Mouse (Mus musculus): ENCODE results near the gene Gm10197. TPM values are rescaled to one million over a fixed set of nuclear protein-coding genes. Genes with fewer than 3 reads are reported as not detected.

Gm10197 gene
- not detected in 2 replicates for polyA plus RNA-seq (2016; fragmentation: Nextera tagmentation; extraction: Ambion mirVana)

DNA sequence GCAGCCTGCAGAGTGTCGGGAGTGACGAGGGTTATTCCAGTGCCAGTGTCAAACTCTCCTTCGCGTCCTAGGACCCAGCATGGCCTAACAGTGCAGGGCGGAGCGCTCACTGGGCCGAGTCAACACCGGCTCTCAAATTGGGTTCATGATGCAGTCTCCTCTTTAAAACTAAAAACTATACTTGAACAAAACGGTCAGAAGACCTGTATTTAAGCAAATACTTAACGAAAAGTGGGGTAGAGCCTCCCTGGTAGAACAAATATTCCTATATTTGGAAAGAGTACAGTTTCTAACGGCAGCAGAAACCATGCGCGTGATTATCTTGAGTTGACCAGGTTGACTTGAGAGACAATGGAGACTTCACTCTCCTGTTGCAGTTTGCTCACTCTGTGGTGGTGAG is at the start of gene Gm10197:
Gm10197 (minus strand) TSS at position 101 of the 400 bp plus-strand sequence.
- no peak within 1 kb of the TSS for H3K9ac ChIP-seq (replicated peaks)
- WGBS, result 82% methylated on average over 13 of the region's 13 CpGs
- no peaks in the 10 kb centered on the region for H3K27me3 ChIP-seq
- no peaks in the 10 kb centered on the region for H3K9me3 ChIP-seq
- no peak for ATAC-seq (ENCODE audit: insufficient number of reproducible peaks, insufficient read depth, low FRiP score, low TSS enrichment, low read depth)
- no peak within 1 kb of the TSS for H3K4me3 ChIP-seq (replicated peaks)
- H3K4me2 ChIP-seq, result no peak within 1 kb of the TSS
- peaks cover 53% of the 10 kb centered on the region for H3K36me3 ChIP-seq
- H3K27ac ChIP-seq, result peak within 1 kb of the TSS; percentile 75
- H3K4me1 ChIP-seq (replicated peaks), result peaks cover 36% of the 10 kb centered on the region

DNA sequence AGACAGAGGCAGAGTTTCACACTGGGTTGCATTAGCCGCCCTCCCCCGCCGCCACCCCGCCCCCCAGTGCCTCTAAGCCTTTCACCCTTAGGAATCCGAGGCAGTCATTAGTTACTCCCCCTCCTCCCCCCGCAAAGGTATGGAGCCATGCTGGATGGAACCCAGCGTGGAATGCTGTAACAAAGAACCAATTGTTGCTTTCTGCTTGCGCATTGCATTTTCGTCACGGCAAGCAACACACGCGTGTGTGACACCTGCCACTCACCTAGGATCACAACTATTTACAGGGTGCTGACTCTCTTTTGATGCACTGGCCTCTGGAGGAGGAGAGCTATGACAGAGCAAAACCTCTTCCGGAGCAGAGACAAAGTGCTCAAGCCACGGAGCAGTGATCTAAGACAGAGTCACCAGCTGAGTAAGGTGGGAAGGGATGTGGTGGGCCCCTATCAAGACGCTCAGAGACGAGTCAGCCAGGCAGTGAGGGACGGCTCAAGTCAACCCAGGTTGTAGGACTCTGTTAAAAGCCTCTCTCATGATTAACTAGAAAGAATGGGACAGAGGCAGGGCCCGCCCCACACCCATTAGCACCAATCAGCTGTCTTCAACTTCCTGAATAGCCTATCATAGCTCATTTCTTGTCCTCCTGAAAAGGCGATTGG is 49.5 kb upstream of the Gm10197 start:
- H3K4me1 ChIP-seq (replicated peaks), result peaks cover 28% of the 10 kb centered on the region
- ATAC-seq (ENCODE audit: insufficient number of reproducible peaks, insufficient read depth, low FRiP score, low TSS enrichment, low read depth), result peak; percentile 89
- peak overlapping the region; percentile 75 for H3K4me2 ChIP-seq
- H3K27me3 ChIP-seq, result no peaks in the 10 kb centered on the region
- under 1% methylated on average over 19 of the region's 19 CpGs for WGBS
- no peaks in the 10 kb centered on the region for H3K9me3 ChIP-seq
- H3K27ac ChIP-seq, result peak overlapping the region; percentile 94
- H3K4me3 ChIP-seq (replicated peaks), result peak overlapping the region; percentile 42
- H3K9ac ChIP-seq (replicated peaks), result peak overlapping the region; percentile 57
- H3K36me3 ChIP-seq, result no peaks in the 10 kb centered on the region

DNA sequence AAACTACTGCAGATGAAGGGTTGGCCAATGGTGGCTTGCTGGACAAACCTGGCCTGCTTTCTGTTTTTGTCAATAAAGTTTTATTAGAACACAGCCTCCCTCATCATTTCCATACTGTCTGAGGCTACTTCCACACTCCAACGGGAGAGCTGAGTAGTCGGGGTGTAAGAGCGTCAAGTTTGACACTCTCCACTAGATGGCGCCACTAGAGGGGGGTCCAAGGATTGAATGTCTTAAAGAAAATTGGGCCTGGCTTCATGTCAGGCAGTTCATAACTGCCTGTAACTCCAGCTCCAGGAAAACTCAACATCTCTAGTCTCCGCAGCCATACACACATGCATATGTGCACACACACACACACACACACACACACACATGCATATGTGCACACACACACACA is 48.3 kb upstream of the Gm10197 start:
- H3K9me3 ChIP-seq, result no peaks in the 10 kb centered on the region
- ATAC-seq (ENCODE audit: insufficient number of reproducible peaks, insufficient read depth, low FRiP score, low TSS enrichment, low read depth), result no peak
- no peak overlapping the region for H3K4me3 ChIP-seq (replicated peaks)
- H3K9ac ChIP-seq (replicated peaks), result no peak overlapping the region
- no peak overlapping the region for H3K4me2 ChIP-seq
- 39% methylated on average over 5 of the region's 5 CpGs for WGBS
- H3K4me1 ChIP-seq (replicated peaks), result peaks cover 28% of the 10 kb centered on the region
- H3K27me3 ChIP-seq, result no peaks in the 10 kb centered on the region
- no peaks in the 10 kb centered on the region for H3K36me3 ChIP-seq
- no peak overlapping the region for H3K27ac ChIP-seq

DNA sequence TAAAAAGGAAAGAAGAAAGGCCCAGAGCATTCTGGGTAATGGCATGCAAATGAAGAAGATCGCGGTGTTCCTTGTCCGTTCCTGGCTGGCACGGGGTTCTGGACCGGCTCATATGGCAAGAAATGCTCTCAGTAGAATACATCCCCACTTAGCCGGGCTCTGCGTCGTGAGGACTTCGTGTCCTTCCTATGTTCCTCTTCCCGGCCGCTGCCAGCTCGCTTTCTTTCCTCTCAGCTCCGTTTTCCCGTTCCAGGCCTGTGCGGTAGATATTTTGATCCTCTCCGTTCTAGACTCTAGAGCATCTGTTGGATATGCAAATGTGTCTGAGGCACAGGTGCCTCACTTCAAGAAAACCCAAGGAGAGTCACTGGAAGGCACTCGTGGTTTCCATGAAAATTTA is 43.6 kb upstream of the Gm10197 start:
- Histone ChIP-seq H3K27me3 (no peaks in the 10 kb centered on the region), H3K9ac (replicated peaks) (no peak overlapping the region), H3K4me3 (replicated peaks) (no peak overlapping the region), H3K9me3 (no peaks in the 10 kb centered on the region), H3K36me3 (no peaks in the 10 kb centered on the region), H3K4me1 (replicated peaks) (peaks cover 21% of the 10 kb centered on the region), H3K27ac (no peak overlapping the region), H3K4me2 (no peak overlapping the region)
- ATAC-seq (ENCODE audit: insufficient number of reproducible peaks, insufficient read depth, low FRiP score, low TSS enrichment, low read depth), result no peak
- WGBS, result 81% methylated on average over 17 of the region's 17 CpGs

DNA sequence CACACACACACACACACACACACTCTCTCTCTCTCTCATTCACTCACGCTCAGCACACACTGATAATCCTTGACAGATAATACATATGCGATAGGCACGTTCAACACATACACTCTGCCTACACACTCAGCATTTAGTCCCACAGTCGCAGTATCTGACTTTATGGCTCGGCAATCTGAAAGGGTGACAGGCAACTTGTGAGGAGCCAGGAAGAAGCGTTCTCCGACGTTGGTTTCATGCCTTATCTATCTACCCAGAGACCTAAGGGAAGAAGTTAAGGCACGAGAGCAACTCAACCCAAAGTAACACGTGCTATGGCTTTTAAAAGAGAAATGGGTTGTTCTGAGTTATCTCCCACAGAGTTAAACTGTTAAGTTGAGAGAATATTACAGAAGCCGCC is 43.1 kb upstream of the Gm10197 start:
- Histone ChIP-seq H3K9me3 (no peaks in the 10 kb centered on the region), H3K4me1 (replicated peaks) (peaks cover 26% of the 10 kb centered on the region), H3K4me2 (no peak overlapping the region), H3K36me3 (no peaks in the 10 kb centered on the region), H3K9ac (replicated peaks) (no peak overlapping the region), H3K4me3 (replicated peaks) (no peak overlapping the region), H3K27me3 (no peaks in the 10 kb centered on the region), H3K27ac (no peak overlapping the region)
- WGBS, result 81% methylated on average over 11 of the region's 11 CpGs
- ATAC-seq (ENCODE audit: insufficient number of reproducible peaks, insufficient read depth, low FRiP score, low TSS enrichment, low read depth), result no peak

DNA sequence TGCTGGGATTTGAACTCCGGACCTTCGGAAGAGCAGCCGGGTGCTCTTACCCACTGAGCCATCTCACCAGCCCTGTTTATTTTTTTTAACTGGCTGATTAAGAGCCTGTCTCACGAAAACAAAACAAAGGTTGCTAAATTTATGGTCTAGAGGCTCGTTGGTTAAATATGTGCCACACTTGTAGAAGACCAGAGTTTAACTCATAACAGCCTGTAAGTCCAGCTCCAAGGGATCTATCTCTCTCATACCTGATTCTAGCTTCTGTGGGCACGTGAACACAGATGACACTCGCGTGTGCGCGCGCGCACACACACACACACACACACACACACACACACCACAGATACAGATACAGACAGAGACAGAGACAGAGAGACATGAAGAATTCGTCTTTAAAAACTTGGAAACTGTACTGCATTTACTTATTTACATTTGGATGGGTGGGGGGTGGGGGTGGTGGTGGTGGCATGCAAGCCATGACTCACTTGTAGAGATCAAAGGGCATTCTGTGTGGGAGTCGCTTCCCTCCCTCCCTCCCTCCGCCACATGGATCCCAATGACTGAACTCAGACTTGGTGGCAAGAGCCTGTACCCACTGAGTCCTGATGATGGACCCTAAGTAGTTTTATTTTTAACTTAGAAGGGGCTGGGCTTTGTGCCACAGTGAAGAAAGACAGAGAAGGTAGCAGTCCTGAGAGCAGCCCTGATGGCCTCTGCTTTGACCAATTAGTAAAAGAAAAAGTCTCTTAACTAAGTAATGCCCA is 42.2 kb upstream of the Gm10197 start:
- Histone ChIP-seq H3K27me3 (no peaks in the 10 kb centered on the region), H3K36me3 (no peaks in the 10 kb centered on the region), H3K4me2 (no peak overlapping the region), H3K9ac (replicated peaks) (no peak overlapping the region), H3K9me3 (no peaks in the 10 kb centered on the region), H3K4me3 (replicated peaks) (no peak overlapping the region), H3K4me1 (replicated peaks) (peaks cover 26% of the 10 kb centered on the region), H3K27ac (no peak overlapping the region)
- 72% methylated on average over 15 of the region's 15 CpGs for WGBS
- ATAC-seq (ENCODE audit: insufficient number of reproducible peaks, insufficient read depth, low FRiP score, low TSS enrichment, low read depth), result no peak

DNA sequence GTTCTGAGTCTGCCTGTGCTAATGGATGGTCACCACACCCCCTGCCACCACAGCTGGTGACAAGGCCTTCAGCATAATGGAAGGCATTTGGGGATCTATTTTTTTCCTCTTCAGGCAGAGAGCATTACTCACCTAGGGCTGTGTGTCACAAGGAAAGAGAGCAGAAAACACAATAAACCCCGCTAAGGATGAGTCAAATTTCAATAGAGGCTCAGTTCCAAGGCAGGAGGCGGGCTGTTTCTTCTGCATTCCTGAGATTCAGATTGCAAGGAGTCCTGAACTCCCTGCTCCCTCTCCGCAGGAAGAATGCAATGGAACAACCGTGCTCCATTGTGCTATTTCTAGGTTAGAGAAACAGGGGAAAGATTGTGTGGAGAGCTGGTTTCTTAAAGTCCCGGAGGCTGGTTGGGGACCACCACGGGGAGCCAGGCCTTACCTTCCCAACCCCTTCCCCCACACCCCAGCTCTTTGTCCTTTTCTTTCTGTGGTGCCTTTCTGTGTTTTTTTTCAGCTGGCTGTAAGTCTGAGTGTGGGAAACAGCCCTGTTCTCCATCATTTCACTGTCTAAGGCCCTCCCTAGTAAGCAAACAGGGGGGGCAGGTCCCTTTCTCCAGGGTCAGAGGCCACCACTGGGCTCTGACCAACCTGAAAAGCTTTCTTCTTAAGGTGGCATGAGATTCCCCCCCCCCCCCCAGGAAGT is 40.7 kb upstream of the Gm10197 start:
- Histone ChIP-seq H3K9me3 (no peaks in the 10 kb centered on the region), H3K27me3 (no peaks in the 10 kb centered on the region), H3K9ac (replicated peaks) (no peak overlapping the region; the same call in 1 of the 2 replicates), H3K36me3 (no peaks in the 10 kb centered on the region), H3K27ac (peak overlapping the region; percentile 82), H3K4me2 (0 out of 2 replicates have a peak overlapping the region, but pooled peaks have one; percentile 5), H3K4me3 (replicated peaks) (no peak overlapping the region), H3K4me1 (replicated peaks) (peaks cover 26% of the 10 kb centered on the region)
- 10% methylated on average over 6 of the region's 6 CpGs for WGBS
- ATAC-seq (ENCODE audit: insufficient number of reproducible peaks, insufficient read depth, low FRiP score, low TSS enrichment, low read depth), result peak; percentile 70

DNA sequence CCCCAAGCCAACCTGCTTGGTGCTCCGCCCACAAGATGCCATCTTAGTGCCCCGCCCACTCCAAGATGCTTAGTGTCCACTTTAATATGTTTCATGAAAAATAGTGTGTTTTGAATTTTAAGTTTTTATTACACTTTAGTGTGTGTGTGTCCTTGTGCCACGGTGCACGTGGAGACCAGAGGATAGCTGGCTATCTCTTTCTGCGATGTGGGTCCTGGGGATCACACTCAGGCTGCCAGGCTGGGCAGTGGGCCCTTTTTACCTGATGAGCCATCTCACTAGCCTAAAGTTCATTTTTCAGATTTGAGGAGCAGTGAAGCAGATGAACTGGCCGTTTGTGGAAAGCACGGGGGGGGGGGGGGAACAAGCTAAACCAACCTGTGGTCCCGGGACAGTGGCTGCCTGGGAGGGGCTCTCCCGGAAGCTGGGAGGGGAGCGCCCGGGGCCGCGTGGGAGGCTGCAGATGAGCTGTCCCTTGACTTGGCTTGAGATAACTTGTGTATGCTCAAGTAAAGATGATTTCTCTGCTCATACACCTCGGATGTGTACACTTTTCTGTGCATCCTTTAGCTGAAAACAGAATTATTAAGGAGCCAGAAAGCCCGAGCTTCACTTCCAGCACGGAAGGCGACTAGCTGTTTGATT is 38.2 kb upstream of the Gm10197 start:
- Histone ChIP-seq H3K27ac (no peak overlapping the region), H3K4me3 (replicated peaks) (no peak overlapping the region), H3K9ac (replicated peaks) (no peak overlapping the region), H3K4me2 (no peak overlapping the region), H3K27me3 (no peaks in the 10 kb centered on the region), H3K4me1 (replicated peaks) (peaks cover 26% of the 10 kb centered on the region), H3K36me3 (no peaks in the 10 kb centered on the region), H3K9me3 (no peaks in the 10 kb centered on the region)
- ATAC-seq (ENCODE audit: insufficient number of reproducible peaks, insufficient read depth, low FRiP score, low TSS enrichment, low read depth), result no peak
- WGBS, result 56% methylated on average over 17 of the region's 17 CpGs

DNA sequence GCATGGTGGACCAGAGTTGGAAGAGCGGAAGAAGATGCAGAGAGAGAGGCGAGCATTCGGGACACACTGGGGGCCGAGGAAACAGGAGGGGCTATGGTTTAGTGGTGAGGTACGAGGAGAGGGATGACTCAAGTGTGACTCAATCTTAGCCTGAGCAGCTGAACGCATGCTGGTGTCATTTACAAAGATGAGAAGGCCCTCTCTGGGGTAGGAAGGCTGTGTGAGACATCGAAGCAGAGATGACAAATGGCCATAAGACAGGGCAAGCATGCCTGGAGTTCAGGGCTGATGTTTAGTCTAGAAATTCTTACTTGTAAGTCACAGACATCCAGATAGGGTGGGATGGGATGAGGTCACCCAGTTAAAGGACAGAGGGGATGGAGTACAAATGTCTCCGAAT is 36.8 kb upstream of the Gm10197 start:
- Histone ChIP-seq H3K9me3 (no peaks in the 10 kb centered on the region), H3K9ac (replicated peaks) (no peak overlapping the region), H3K4me2 (no peak overlapping the region), H3K36me3 (no peaks in the 10 kb centered on the region), H3K4me1 (replicated peaks) (peaks cover 26% of the 10 kb centered on the region), H3K27ac (no peak overlapping the region), H3K4me3 (replicated peaks) (no peak overlapping the region), H3K27me3 (no peaks in the 10 kb centered on the region)
- WGBS, result 88% methylated on average over 8 of the region's 8 CpGs
- ATAC-seq (ENCODE audit: insufficient number of reproducible peaks, insufficient read depth, low FRiP score, low TSS enrichment, low read depth), result no peak

DNA sequence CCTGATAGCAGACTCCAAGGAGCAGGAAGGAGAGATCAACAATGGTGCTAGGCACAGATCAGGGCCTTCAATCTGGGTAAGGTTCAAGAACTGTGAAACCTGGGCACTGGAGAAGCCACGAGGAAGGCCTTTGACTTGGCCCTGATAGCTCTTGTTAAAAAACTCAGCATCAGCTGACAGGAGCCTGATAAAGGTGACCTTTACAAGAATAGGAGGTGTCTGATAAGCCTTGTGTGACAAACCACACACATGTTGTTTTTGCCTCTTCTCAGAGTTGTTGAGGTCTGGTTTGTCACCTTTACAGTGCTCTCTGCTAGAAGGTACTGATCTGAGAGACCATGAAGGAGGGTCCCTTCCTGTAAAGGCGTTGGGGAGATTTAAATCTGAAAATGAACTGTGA is 35.8 kb upstream of the Gm10197 start:
- no peak overlapping the region for H3K4me3 ChIP-seq (replicated peaks)
- H3K9me3 ChIP-seq, result no peaks in the 10 kb centered on the region
- no peak overlapping the region for H3K27ac ChIP-seq
- WGBS, result 66% methylated on average over 2 of the region's 2 CpGs
- no peaks in the 10 kb centered on the region for H3K27me3 ChIP-seq
- no peak overlapping the region for H3K4me2 ChIP-seq
- peaks cover 20% of the 10 kb centered on the region for H3K4me1 ChIP-seq (replicated peaks)
- no peak for ATAC-seq (ENCODE audit: insufficient number of reproducible peaks, insufficient read depth, low FRiP score, low TSS enrichment, low read depth)
- H3K36me3 ChIP-seq, result no peaks in the 10 kb centered on the region
- no peak overlapping the region for H3K9ac ChIP-seq (replicated peaks)

DNA sequence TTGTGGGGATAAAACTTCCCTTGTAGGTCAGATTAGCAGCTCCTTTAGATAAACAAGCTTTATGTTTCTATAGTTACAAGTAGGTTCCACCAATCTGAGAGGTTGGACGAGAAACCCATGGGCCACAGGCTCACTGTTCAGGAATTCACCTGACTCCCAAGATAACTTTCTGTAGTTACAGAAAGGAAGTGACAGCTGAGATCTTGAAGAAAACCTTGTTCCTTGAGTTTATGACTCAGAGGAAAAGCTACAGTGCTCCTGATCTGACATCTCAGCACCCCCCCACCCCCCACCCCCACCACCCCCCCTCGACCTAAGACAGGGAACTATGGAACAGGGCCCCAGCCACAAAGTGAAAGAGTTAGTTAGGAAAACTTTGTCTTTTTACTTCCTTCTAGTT is 34.2 kb upstream of the Gm10197 start:
- H3K4me1 ChIP-seq (replicated peaks), result peaks cover 8% of the 10 kb centered on the region; the same call in 1 of the 2 replicates
- H3K36me3 ChIP-seq, result no peaks in the 10 kb centered on the region
- H3K27me3 ChIP-seq, result no peaks in the 10 kb centered on the region
- H3K9me3 ChIP-seq, result no peaks in the 10 kb centered on the region
- no peak overlapping the region for H3K27ac ChIP-seq
- 71% methylated on average over 2 of the region's 2 CpGs for WGBS
- no peak overlapping the region for H3K4me2 ChIP-seq
- H3K4me3 ChIP-seq (replicated peaks), result no peak overlapping the region
- no peak overlapping the region for H3K9ac ChIP-seq (replicated peaks)
- ATAC-seq (ENCODE audit: insufficient number of reproducible peaks, insufficient read depth, low FRiP score, low TSS enrichment, low read depth), result no peak
